Mouse (Mus musculus): Measurements from ENCODE around the gene Ahnak2.
"Not testable (repeated sequence)": the region's sequence is repeated elsewhere in the genome, so short reads cannot be mapped to it uniquely, and the experiment has no call there.

The Ahnak2 gene

GRCm38 (mm10) chr12:112801864-112802846 lies at the start of gene Ahnak2:
Gene Ahnak2 (minus strand): TSS chr12:112802657.
- peak; percentile 59 for DNase-seq (ENCODE audit: low read depth, low spot score)

- no peak for DNase-seq (ENCODE audit: low read depth, low spot score)
These were observed 48.7 kb upstream of the Ahnak2 start for GRCm38 (mm10) chr12:112851116-112851515.

- no peak for DNase-seq (ENCODE audit: low read depth, low spot score)
These were observed 47.9 kb upstream of the Ahnak2 start for GRCm38 (mm10) chr12:112850344-112850743.

- no peak for DNase-seq (ENCODE audit: low read depth, low spot score)
These were observed 47.0 kb upstream of the Ahnak2 start for GRCm38 (mm10) chr12:112849235-112850022.

- DNase-seq (ENCODE audit: low read depth, low spot score) = no peak
These were observed 45.4 kb upstream of the Ahnak2 start for GRCm38 (mm10) chr12:112847880-112848279.

GRCm38 (mm10) chr12:112843803-112844202 lies 41.3 kb upstream of the Ahnak2 start:
- peak; percentile 74 for DNase-seq (ENCODE audit: low read depth, low spot score)

GRCm38 (mm10) chr12:112842128-112842527 lies 39.7 kb upstream of the Ahnak2 start:
- not testable (repeated sequence) for DNase-seq (ENCODE audit: low read depth, low spot score)

- not testable (repeated sequence) for DNase-seq (ENCODE audit: low read depth, low spot score)
These were observed 39.0 kb upstream of the Ahnak2 start for GRCm38 (mm10) chr12:112841338-112841892.

GRCm38 (mm10) chr12:112840209-112841086 lies 38.0 kb upstream of the Ahnak2 start:
- no peak for DNase-seq (ENCODE audit: low read depth, low spot score)

- DNase-seq (ENCODE audit: low read depth, low spot score) = no peak
These were observed 32.6 kb upstream of the Ahnak2 start for GRCm38 (mm10) chr12:112835046-112835445.

GRCm38 (mm10) chr12:112833527-112833926 lies 31.1 kb upstream of the Ahnak2 start:
- DNase-seq (ENCODE audit: low read depth, low spot score) = no peak

GRCm38 (mm10) chr12:112832411-112832810 lies 30.0 kb upstream of the Ahnak2 start:
- DNase-seq (ENCODE audit: low read depth, low spot score) = no peak

GRCm38 (mm10) chr12:112830570-112830969 lies 28.1 kb upstream of the Ahnak2 start:
- no peak for DNase-seq (ENCODE audit: low read depth, low spot score)

- no peak for DNase-seq (ENCODE audit: low read depth, low spot score)
These were observed 27.7 kb upstream of the Ahnak2 start for GRCm38 (mm10) chr12:112830141-112830540.

GRCm38 (mm10) chr12:112829244-112829864 lies 26.9 kb upstream of the Ahnak2 start, which contains the start of gene Cdca4:
Gene Cdca4 (minus strand): TSS chr12:112829423.
- DNase-seq (ENCODE audit: low read depth, low spot score) = peak; percentile 95

GRCm38 (mm10) chr12:112828501-112829243 lies 26.2 kb upstream of the Ahnak2 start:
- no peak for DNase-seq (ENCODE audit: low read depth, low spot score)

- DNase-seq (ENCODE audit: low read depth, low spot score) = no peak
These were observed 23.4 kb upstream of the Ahnak2 start for GRCm38 (mm10) chr12:112825901-112826300.

- no peak for DNase-seq (ENCODE audit: low read depth, low spot score)
These were observed 20.8 kb upstream of the Ahnak2 start for GRCm38 (mm10) chr12:112823221-112823620.

- no peak for DNase-seq (ENCODE audit: low read depth, low spot score)
These were observed 20.2 kb upstream of the Ahnak2 start for GRCm38 (mm10) chr12:112822676-112823075.

GRCm38 (mm10) chr12:112821974-112822373 lies 19.5 kb upstream of the Ahnak2 start:
- DNase-seq (ENCODE audit: low read depth, low spot score) = no peak
